Mouse (Mus musculus) embryonic facial prominence, embryonic 12.5 days (tissue): ENCODE results near the gene Bmp7. TPM values are rescaled to one million over a fixed set of nuclear protein-coding genes. Genes with fewer than 3 reads are reported as not detected.

Experiments
- ATAC-seq: fragments of 200-750 bp; cut with Nextera tagmentation; 2 replicates; pipeline ENCODE4 v1.8.0; 2017; ENCODE audit not compliant: insufficient number of reproducible peaks, insufficient read depth, low FRiP score, low TSS enrichment
- H3K27ac ChIP-seq: fragments of 300-500 bp; sonication (generic); 2 replicates; pipeline ENCODE4 v1.5.1; 2016; ENCODE audit warnings: mild to moderate bottlenecking
- H3K27me3 ChIP-seq: fragments of 300-500 bp; sonication (generic); 2 replicates; pipeline ENCODE4 v1.6.1; 2016; ENCODE audit warnings: mild to moderate bottlenecking, moderate library complexity
- H3K36me3 ChIP-seq: fragments of 300-500 bp; sonication (generic); 2 replicates; pipeline ENCODE4 v1.6.1; 2016; ENCODE audit warnings: mild to moderate bottlenecking
- H3K4me1 ChIP-seq: fragments of 300-500 bp; sonication (generic); 2 replicates; pipeline ENCODE4 v1.6.1; 2016
- H3K4me2 ChIP-seq: fragments of 300-500 bp; sonication (generic); replicated peaks from 2 replicates; pipeline ENCODE4 v1.6.1; 2016; ENCODE audit warnings: mild to moderate bottlenecking, moderate library complexity
- H3K4me3 ChIP-seq: fragments of 300-500 bp; sonication (generic); 2 replicates; pipeline ENCODE4 v1.5.1; 2016; ENCODE audit warnings: mild to moderate bottlenecking
- H3K9ac ChIP-seq: fragments of 300-500 bp; sonication (generic); 2 replicates; pipeline ENCODE4 v1.6.1; 2016; ENCODE audit warnings: mild to moderate bottlenecking, moderate library complexity
- H3K9me3 ChIP-seq: fragments of 300-500 bp; sonication (generic); 2 replicates; pipeline ENCODE4 v1.6.1; 2016; ENCODE audit warnings: mild to moderate bottlenecking, moderate library complexity
- WGBS: fragments of 180-500 bp; shearing (Covaris S2); methylation state at CpG from one replicate; pipeline ENCODE4 v1.1.7; 2016; 5-methylcytosine and 5-hydroxymethylcytosine counted together
- polyA plus RNA-seq: library from polyadenylated mRNA; unstranded; fragments of >200 nt; fragmentation: Nextera tagmentation; extraction: Ambion mirVana; gene quantifications from 2 replicates; pipeline ENCODE4 v1.2.1, GENCODE M21; 2016

The Bmp7 gene
- polyA plus RNA-seq, 1 experiment from 2014 or later = 28.4 TPM

DNA sequence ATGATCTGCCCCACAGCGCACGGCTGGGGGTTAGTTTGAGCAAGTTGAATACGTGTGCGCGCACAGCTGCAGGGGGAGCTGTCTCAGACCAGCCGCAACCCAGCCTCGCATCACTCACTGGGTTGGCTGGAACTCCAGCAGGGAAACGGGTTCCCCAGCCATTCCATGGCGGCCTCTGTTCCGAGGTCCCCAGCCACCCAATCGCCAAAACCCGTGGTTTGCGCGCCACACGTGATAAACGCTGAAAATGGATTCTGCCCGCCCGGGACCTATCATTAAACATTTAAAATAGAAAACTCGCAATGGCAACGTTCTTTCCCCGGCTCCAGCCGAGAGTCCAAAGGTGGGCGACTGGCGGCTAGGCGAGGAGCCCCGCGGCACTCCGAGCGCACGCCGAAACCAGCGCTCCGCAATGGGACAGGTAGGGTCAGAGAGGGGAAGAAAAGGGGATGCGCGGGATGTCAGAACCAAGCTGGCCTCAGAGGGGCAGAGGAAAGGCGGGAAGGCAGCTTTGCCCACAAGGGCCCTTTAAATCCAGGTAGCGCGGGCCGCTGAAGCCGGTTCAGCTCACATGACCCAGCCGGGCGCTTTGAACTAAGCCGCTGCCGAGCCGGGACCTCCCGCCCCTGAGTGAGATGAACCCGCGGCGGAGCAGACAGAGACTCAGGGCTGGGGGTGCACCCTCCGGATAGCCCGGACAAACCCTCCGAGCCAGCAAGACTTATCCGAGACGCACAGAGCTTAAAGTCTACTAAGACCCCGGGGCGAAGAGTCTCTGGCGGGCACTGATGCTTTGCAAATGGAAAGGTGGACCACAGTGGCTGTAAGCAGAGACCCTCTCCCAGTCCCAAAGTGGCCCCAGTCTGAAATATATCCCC is 1.1 kb downstream of the Bmp7 start:
- under 1% methylated on average over 57 of the region's 57 CpGs for WGBS
- Histone ChIP-seq H3K4me1 (peaks cover 57% of the 10 kb centered on the region), H3K9me3 (no peaks in the 10 kb centered on the region)

DNA sequence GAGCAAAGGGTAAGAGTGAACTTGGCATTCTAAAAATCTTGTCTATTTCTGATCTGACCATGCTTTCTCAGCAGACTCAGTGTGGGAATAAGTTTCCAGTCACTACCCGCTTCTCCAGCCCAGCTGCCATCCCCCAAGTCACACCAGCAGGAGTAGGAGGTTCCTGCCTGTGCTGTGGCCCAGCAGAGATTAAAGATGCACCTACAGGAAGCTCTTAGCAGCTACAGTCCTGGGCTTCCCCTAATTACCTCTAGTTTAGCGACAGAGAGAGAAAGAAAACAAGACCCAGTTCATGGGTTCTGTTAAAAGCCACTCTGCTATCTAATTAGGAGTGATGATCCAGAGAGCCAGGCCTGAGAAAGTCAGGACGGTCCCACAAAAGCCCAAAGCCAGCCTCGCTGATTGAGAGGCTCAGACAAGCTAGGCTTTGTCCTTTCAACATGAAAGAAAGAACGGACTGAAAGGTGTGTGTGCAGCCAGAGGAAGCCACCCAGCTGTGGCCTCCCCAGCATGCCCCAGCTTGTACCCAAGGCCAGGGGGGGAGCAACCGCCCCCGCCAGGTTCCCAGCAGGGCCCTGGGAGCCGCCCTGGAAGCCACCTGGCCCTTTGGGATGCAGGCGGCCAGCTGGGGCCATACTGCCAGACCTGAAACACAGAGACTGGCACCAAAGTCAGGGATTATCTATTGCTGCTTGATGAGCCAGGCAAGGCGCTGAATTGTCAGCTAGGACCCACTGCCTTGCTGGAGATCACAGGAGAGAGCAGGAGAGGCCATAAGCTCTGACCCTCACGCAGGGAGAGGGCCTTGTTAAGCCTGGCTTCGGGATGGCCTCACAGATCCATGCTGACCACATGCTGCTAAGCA is 2.6 kb downstream of the Bmp7 start:
- no peak for ATAC-seq
- peaks cover 41% of the 10 kb centered on the region for H3K27me3 ChIP-seq
- H3K4me3 ChIP-seq = peak overlapping the region; percentile 57
- no peaks in the 10 kb centered on the region for H3K9me3 ChIP-seq
- peak overlapping the region; percentile 96 for H3K4me2 ChIP-seq
- peak overlapping the region; percentile 51 for H3K9ac ChIP-seq
- H3K27ac ChIP-seq = peak overlapping the region; percentile 89
- WGBS = 11% methylated on average over 12 of the region's 12 CpGs
- H3K36me3 ChIP-seq = no peaks in the 10 kb centered on the region
- H3K4me1 ChIP-seq = peaks cover 67% of the 10 kb centered on the region

More for the DNA sequence above, 1.1 kb downstream of the Bmp7 start:
- peak overlapping the region; percentile 78 for H3K9ac ChIP-seq
- H3K4me3 ChIP-seq = peak overlapping the region; percentile 57
- peak overlapping the region; percentile 89 for H3K27ac ChIP-seq
- H3K27me3 ChIP-seq = peaks cover 49% of the 10 kb centered on the region
- no peaks in the 10 kb centered on the region for H3K36me3 ChIP-seq
- peak overlapping the region; percentile 96 for H3K4me2 ChIP-seq
- no peak; the same call in 1 of the 2 replicates for ATAC-seq

DNA sequence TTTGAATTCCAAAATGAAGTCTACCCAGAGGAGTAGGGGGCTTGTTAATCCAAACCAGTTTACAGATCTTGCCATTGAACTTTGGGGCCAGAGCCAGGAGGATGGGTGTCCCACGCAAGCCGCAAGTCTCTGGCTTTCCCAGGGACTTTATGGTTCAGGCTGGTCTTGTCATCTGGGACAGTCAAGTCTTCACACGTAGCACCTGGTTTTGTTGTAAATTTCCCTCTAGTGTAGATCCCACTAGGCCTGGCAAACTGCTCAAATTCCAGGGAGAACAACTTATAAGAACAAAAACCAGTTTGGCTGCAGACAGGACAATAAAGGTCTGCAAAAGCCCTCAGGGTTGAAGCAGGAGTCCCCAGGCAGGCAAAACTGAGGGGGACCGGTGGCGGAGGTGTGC is 3.3 kb downstream of the Bmp7 start:
- H3K36me3 ChIP-seq = no peaks in the 10 kb centered on the region
- H3K4me2 ChIP-seq = peak overlapping the region; percentile 96
- peaks cover 71% of the 10 kb centered on the region for H3K4me1 ChIP-seq
- peaks cover 34% of the 10 kb centered on the region for H3K27me3 ChIP-seq
- H3K4me3 ChIP-seq = peak overlapping the region; percentile 57
- peak overlapping the region; percentile 89 for H3K27ac ChIP-seq
- 21% methylated on average over 5 of the region's 5 CpGs for WGBS
- H3K9ac ChIP-seq = peak overlapping the region; percentile 51
- no peaks in the 10 kb centered on the region for H3K9me3 ChIP-seq
- no peak for ATAC-seq

DNA sequence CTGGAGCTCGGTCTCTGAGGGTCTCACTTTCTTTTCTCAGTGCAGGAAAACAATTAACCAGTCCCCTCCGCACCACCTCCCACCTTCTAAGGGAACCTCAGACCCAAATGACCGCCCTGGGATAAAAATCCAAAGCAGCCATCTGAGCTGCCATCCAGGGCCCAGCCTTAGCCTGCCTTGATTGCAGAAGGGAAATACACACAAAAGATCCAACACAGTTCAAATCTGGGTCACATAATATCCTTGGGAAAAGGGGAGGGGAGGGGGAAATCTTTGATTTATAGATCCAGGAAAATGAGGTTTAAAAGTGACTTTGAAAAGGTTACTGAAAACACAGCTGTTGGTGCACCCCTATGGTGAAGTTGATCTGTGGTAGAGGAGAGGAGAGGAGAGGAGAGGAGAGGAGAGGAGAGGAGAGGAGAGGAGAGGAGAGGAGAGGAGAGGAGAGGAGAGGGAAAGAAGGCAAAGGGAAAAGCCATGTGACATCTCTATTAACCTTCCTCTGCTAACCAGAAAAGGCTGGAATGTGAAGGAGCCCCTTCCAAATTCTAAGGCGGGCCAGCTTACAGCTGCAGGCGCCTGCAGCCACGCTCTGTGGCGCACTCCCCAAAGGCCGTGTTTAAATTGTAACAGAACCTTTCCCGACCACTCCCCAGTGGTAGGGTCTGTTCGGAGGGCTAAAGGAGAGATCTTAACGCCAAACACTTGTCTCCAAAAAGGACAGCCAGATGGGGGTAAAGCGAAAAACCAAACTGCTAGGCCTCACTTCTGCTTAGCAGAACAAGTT is 4.2 kb downstream of the Bmp7 start:
- Histone ChIP-seq H3K27ac (peak overlapping the region; percentile 89), H3K4me2 (peak overlapping the region; percentile 96), H3K36me3 (no peaks in the 10 kb centered on the region), H3K4me1 (peaks cover 75% of the 10 kb centered on the region), H3K27me3 (peaks cover 25% of the 10 kb centered on the region), H3K4me3 (peak overlapping the region; percentile 26), H3K9me3 (no peaks in the 10 kb centered on the region), H3K9ac (peak overlapping the region; percentile 42)
- 3% methylated on average over 12 of the region's 12 CpGs for WGBS
- ATAC-seq = no peak

DNA sequence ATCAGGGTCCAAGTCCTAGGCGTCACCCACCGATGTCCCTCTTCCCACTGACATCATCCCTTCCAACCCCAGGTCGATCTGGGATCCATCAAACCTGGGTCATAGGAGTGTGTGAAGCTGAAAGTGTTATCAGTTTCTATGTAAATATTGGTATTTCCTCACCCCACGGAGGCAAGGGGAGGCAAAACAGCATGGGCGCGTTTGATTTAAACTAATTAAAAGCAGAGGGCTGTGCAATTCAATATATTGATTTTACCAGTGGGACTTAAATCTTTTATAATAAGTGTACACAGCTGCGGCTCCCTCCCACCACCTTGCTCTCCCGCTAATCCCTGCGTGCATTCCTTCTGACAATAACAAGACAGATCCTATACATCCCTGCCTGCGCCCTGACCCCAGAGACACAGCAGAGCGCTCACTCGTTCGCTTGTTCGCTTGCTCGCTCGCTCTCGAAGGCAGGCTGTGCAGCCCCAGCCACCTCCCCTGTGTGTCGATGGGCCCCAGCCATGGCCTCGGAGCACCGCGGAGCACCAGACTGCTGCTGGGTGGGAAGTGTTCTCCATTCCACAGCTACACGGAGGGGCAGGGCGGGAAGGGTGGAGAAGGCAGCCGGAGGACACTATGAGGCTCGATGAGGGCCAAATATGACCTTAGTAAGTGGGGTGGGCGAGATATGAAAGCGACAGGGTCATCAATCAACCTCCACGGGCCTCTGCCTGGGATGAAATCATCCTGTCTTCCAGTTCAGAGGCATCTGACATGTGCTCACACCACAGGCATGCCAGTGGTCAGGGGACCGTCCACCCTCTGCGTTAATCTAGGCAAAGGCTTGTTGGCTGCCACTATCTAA is 5.0 kb downstream of the Bmp7 start:
- H3K36me3 ChIP-seq = no peaks in the 10 kb centered on the region
- H3K4me1 ChIP-seq = peaks cover 79% of the 10 kb centered on the region
- peak overlapping the region; percentile 26 for H3K4me3 ChIP-seq
- ATAC-seq = no peak
- WGBS = 4% methylated on average over 30 of the region's 30 CpGs
- H3K27ac ChIP-seq = peak overlapping the region; percentile 89
- no peaks in the 10 kb centered on the region for H3K9me3 ChIP-seq
- H3K9ac ChIP-seq = peak overlapping the region; percentile 42
- peak overlapping the region; percentile 96 for H3K4me2 ChIP-seq
- peaks cover 30% of the 10 kb centered on the region; the same call in 1 of the 2 replicates for H3K27me3 ChIP-seq

DNA sequence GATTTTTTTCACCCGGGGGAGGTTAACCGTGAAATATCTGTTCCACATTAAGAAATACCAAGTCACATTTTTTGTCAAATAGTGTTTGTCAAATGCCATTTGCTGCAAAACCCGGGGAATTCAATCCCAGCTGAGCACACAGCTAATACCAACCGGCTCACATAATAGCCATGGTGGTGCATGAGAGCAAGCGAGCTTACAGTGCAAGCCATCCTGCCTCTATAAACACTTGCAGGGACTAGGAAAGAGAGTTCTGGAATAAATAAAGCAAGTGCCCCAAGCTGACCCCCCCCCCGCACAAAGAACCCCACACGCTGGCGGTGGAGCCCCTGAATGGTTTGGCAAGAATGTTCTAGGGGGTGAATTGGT is 5.7 kb downstream of the Bmp7 start:
- Histone ChIP-seq H3K4me2 (peak overlapping the region; percentile 96), H3K27me3 (peaks cover 25% of the 10 kb centered on the region; the same call in 1 of the 2 replicates), H3K9me3 (no peaks in the 10 kb centered on the region), H3K36me3 (no peaks in the 10 kb centered on the region), H3K4me3 (0 out of 2 replicates have a peak overlapping the region, but pooled peaks have one; percentile 19), H3K9ac (no peak overlapping the region; the same call in 1 of the 2 replicates), H3K27ac (peak overlapping the region; percentile 89), H3K4me1 (peaks cover 86% of the 10 kb centered on the region)
- 2% methylated on average over 8 of the region's 8 CpGs for WGBS
- ATAC-seq = no peak

DNA sequence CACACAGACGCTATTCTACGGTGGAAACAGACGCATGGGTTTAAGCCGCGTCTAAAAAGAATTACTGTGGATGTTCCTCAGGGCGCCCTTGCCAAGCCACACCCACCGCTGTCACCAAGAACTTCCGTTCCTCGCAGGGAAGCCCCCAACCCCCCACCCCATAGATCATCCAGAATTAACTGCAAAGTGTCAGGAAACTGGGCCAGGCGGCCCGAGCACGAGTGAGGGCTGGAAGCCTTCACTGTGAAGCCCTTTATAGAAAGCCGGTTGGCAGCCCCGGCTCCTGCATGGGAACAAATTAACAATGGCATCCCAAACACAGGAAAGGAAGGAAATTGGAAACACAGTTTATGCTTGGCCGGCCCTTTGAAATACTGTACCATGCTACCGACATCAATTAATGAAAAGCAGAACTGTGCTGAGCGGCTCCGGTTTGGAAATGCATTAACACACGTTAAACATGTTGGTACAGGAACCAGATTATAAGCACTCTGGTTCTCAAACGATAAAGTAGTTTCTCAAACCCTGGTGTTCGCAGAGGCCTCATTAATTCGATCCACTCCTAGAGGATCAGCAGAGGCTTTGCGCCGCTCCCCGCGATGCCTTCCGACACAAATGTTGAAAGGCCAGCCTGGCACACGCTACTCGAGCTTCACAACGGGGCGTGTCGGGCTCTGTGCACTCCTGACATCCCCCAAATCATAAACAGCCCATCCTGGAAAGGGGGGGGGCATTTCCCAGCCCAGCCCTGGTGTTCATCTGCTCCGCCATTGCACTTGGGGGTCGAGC is 6.3 kb downstream of the Bmp7 start:
- Histone ChIP-seq H3K27ac (peak overlapping the region; percentile 89), H3K36me3 (no peaks in the 10 kb centered on the region), H3K4me1 (peaks cover 92% of the 10 kb centered on the region), H3K4me2 (peak overlapping the region; percentile 96), H3K9ac (no peak overlapping the region), H3K9me3 (no peaks in the 10 kb centered on the region), H3K4me3 (peak overlapping the region; percentile 19), H3K27me3 (peaks cover 20% of the 10 kb centered on the region; the same call in 1 of the 2 replicates)
- ATAC-seq = peak; percentile 54
- WGBS = under 1% methylated on average over 34 of the region's 34 CpGs

DNA sequence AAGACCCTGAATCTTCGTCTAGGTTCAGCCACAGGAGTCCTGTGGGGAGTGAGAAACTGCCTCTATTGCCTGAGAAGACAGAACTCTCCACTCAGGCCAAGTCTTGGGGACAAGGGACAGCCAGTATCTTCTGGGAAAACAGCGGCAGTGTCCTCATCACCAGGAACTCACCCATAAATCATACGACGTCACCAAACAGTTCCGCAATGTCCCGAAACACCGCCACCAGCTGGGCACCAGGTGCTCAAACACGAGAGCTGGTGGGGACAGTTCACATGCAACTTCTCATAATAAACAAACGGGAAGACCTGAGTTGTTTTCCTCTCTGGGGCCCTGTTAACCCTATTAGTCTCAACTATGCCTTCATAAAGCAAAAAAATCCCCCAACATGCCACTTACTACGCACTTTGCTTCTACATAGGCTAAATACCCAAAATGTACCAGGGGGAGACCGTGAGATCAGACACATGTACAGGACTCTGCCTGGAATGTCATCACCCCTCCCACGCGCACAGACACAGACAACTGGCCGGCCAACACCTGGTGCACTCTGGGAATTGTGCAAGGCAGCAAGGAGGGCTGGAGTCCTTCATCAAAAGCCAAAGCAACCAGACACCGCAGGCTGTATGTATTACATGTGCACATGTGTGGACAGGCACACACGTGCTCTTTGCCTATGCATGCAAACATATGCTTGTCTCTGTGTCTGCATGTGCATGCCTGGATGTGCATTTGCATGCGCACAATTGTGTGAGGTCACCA is 8.8 kb downstream of the Bmp7 start:
- Histone ChIP-seq H3K9ac (no peak overlapping the region), H3K4me3 (no peak overlapping the region), H3K4me2 (no peak overlapping the region), H3K4me1 (peaks cover 87% of the 10 kb centered on the region), H3K9me3 (no peaks in the 10 kb centered on the region), H3K36me3 (no peaks in the 10 kb centered on the region), H3K27ac (no peak overlapping the region), H3K27me3 (peaks cover 11% of the 10 kb centered on the region; the same call in 1 of the 2 replicates)
- WGBS = 76% methylated on average over 17 of the region's 17 CpGs
- no peak for ATAC-seq

DNA sequence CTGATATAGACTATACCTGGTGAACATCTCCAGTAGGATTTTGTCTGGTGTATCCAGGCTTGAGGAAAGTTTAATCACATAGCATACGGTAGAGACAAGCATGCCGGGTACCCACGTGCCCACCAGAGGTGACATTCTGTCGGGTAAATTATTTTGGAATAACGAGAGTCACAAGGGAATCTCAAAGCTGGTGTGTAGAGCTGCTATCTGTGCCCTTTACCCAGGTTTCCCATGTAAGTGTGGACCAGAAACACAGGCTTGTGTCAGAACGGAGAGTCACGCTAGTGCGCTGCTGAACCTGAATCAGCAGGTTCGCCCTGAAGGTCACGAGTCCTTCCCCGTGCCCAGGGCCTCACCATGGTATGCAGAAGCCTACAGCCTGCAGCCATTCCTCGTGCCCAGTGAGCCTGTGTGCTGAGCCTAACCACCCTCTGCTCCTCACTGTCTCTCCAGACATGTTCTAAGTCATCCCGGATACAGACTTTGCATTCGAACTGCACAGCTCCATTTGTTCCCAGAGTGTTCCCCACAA is 10.2 kb downstream of the Bmp7 start:
- Histone ChIP-seq H3K4me3 (no peak overlapping the region), H3K9ac (no peak overlapping the region), H3K27ac (no peak overlapping the region), H3K9me3 (no peaks in the 10 kb centered on the region), H3K4me1 (peaks cover 81% of the 10 kb centered on the region), H3K27me3 (peaks cover 8% of the 10 kb centered on the region; the same call in 1 of the 2 replicates), H3K36me3 (no peaks in the 10 kb centered on the region), H3K4me2 (no peak overlapping the region)
- WGBS = 70% methylated on average over 14 of the region's 14 CpGs
- ATAC-seq = no peak
